Mouse (Mus musculus): Measurements from ENCODE around the gene 4931428F04Rik. TPM values are rescaled to one million over a fixed set of nuclear protein-coding genes. Genes with fewer than 3 reads are reported as not detected.
"Not testable (repeated sequence)": the region's sequence is repeated elsewhere in the genome, so short reads cannot be mapped to it uniquely, and the experiment has no call there.

Gene 4931428F04Rik
- total RNA-seq, 2 experiments from 2014 or later, result 0.18 to 1.1 TPM

- ATAC-seq (ENCODE audit: poor library complexity, severe bottlenecking), result no peak
These were observed 56.3 kb downstream of the 4931428F04Rik start for GRCm38 (mm10) chr8:105233126-105233935.

- ATAC-seq (ENCODE audit: poor library complexity, severe bottlenecking), result not testable (repeated sequence)
These were observed 57.4 kb downstream of the 4931428F04Rik start for GRCm38 (mm10) chr8:105232321-105232693.

DNA sequence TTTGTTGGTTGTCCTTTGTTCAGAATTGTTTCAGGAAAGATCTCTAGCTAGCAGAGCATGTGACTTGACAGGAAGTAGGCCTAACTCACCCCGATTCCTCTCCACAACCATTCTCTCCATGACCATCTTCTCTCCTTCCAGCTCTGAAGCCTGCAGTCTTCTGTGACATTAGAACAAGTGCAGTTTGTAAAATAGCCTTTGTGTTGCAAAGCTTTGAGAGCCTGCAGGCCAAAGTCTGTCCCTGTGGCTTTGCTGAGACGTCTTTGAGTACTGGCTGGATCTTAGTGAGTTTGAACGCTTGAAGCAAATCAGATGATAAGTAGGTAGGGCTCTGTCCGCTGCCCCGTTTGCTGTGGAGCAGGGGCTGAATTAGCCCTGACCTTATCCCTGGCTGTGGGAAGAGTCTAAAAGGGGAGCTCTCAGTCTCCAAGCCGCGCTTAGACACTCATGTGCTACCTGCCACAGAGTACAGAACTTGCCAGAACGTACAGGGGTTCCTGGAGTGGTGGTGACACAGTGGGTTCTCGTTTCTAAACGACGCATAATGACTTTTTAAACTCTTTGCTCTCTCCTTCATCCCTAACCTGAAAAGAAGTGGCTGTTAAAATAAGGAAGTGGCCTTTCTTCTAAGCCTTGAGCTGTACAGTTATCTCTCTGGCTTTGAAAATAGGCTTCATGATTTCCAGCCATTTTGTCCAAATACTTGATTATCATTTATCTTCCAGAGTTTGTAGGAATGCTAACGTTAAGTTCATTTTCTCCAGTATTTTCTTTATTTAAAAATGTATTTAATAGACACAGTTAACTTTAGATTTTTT, 58.0 kb downstream of the 4931428F04Rik start:
- no peak for ATAC-seq (ENCODE audit: poor library complexity, severe bottlenecking)

Other genes with a start within 250 kb of the 4931428F04Rik start
- not detected in 2 replicates for gene Ces3a, start 241.3 kb downstream of the 4931428F04Rik start, total RNA-seq (2015)
- not detected in 2 replicates for gene Ces3a, start 241.3 kb downstream of the 4931428F04Rik start, total RNA-seq (2017)
- not detected in 2 replicates for gene Ces3b, start 206.1 kb downstream of the 4931428F04Rik start, total RNA-seq (2015)
- not detected in 2 replicates for gene Ces3b, start 206.1 kb downstream of the 4931428F04Rik start, total RNA-seq (2017)
- not detected in 2 replicates for gene Ces4a, start 158.1 kb downstream of the 4931428F04Rik start, total RNA-seq (2015)
- not detected in 2 replicates for gene Ces4a, start 158.1 kb downstream of the 4931428F04Rik start, total RNA-seq (2017)
- 178 and 200 TPM in 2 replicates for gene Cbfb, start 119.2 kb downstream of the 4931428F04Rik start, total RNA-seq (2015)
- 204 and 207 TPM in 2 replicates for gene Cbfb, start 119.2 kb downstream of the 4931428F04Rik start, total RNA-seq (2017)
- 26.7 and 27.4 TPM in 2 replicates for gene D230025D16Rik, start 64.7 kb downstream of the 4931428F04Rik start, total RNA-seq (2015)
- 22.5 and 27.8 TPM in 2 replicates for gene D230025D16Rik, start 64.7 kb downstream of the 4931428F04Rik start, total RNA-seq (2017)
- 0.31 TPM in 1 of 2 replicates, not detected in the other for gene B3gnt9, start 34.7 kb downstream of the 4931428F04Rik start, total RNA-seq (2015)
- 0.15 TPM in 1 of 2 replicates, not detected in the other for gene B3gnt9, start 34.7 kb downstream of the 4931428F04Rik start, total RNA-seq (2017)
- 10.6 and 11.1 TPM in 2 replicates for gene Tradd, start 25.3 kb downstream of the 4931428F04Rik start, total RNA-seq (2015)
- gene Tradd, start 25.3 kb downstream of the 4931428F04Rik start, total RNA-seq (2017), result 13.3 and 13.5 TPM in 2 replicates
- gene Fbxl8, start 25.2 kb downstream of the 4931428F04Rik start, total RNA-seq (2015), result 4.1 and 6.3 TPM in 2 replicates
- 3.3 and 3.6 TPM in 2 replicates for gene Fbxl8, start 25.2 kb downstream of the 4931428F04Rik start, total RNA-seq (2017)
- gene Hsf4, start 20.1 kb downstream of the 4931428F04Rik start, total RNA-seq (2015), result 0.22 TPM in 1 of 2 replicates, not detected in the other
- not detected in 2 replicates for gene Hsf4, start 20.1 kb downstream of the 4931428F04Rik start, total RNA-seq (2017)
- gene Nol3, start 13.7 kb downstream of the 4931428F04Rik start, total RNA-seq (2015), result not detected in 2 replicates
- gene Nol3, start 13.7 kb downstream of the 4931428F04Rik start, total RNA-seq (2017), result 0.07 TPM in 1 of 2 replicates, not detected in the other
- 0.09 and 0.25 TPM in 2 replicates for gene Exoc3l, start 6.2 kb upstream of the 4931428F04Rik start, total RNA-seq (2015)
- gene Exoc3l, start 6.2 kb upstream of the 4931428F04Rik start, total RNA-seq (2017), result 0.26 TPM in 1 of 2 replicates, not detected in the other
- 75.8 and 76.8 TPM in 2 replicates for gene E2f4, start 7.8 kb upstream of the 4931428F04Rik start, total RNA-seq (2015)
- gene E2f4, start 7.8 kb upstream of the 4931428F04Rik start, total RNA-seq (2017), result 26.9 and 33.7 TPM in 2 replicates
- gene Elmo3, start 15.7 kb upstream of the 4931428F04Rik start, total RNA-seq (2015), result 0.46 and 0.58 TPM in 2 replicates
- 0.20 and 0.51 TPM in 2 replicates for gene Elmo3, start 15.7 kb upstream of the 4931428F04Rik start, total RNA-seq (2017)
- gene Lrrc29, start 36.4 kb upstream of the 4931428F04Rik start, total RNA-seq (2015), result 0.89 and 1.8 TPM in 2 replicates
- gene Lrrc29, start 36.4 kb upstream of the 4931428F04Rik start, total RNA-seq (2017), result 1.7 and 3.1 TPM in 2 replicates
- 65.7 and 72.3 TPM in 2 replicates for gene Tmem208, start 36.5 kb upstream of the 4931428F04Rik start, total RNA-seq (2015)
- gene Tmem208, start 36.5 kb upstream of the 4931428F04Rik start, total RNA-seq (2017), result 33.0 and 40.9 TPM in 2 replicates
- gene Fhod1, start 58.1 kb upstream of the 4931428F04Rik start, total RNA-seq (2015), result 10.9 and 12.6 TPM in 2 replicates
- gene Fhod1, start 58.1 kb upstream of the 4931428F04Rik start, total RNA-seq (2017), result 5.1 and 7.2 TPM in 2 replicates
- gene Slc9a5, start 59.0 kb upstream of the 4931428F04Rik start, total RNA-seq (2015), result 0.56 and 0.87 TPM in 2 replicates
- gene Slc9a5, start 59.0 kb upstream of the 4931428F04Rik start, total RNA-seq (2017), result 0.73 and 0.77 TPM in 2 replicates
- gene Plekhg4, start 83.4 kb upstream of the 4931428F04Rik start, total RNA-seq (2015), result 0.22 TPM in 1 of 2 replicates, not detected in the other
- 0.11 and 0.16 TPM in 2 replicates for gene Plekhg4, start 83.4 kb upstream of the 4931428F04Rik start, total RNA-seq (2017)
- gene Kctd19, start 123.6 kb upstream of the 4931428F04Rik start, total RNA-seq (2015), result not detected in 2 replicates
- gene Kctd19, start 123.6 kb upstream of the 4931428F04Rik start, total RNA-seq (2017), result not detected in 2 replicates
- 0.07 TPM in 1 of 2 replicates, not detected in the other for gene Lrrc36, start 123.7 kb upstream of the 4931428F04Rik start, total RNA-seq (2015)
- not detected in 2 replicates for gene Lrrc36, start 123.7 kb upstream of the 4931428F04Rik start, total RNA-seq (2017)
- gene Tppp3, start 181.7 kb upstream of the 4931428F04Rik start, total RNA-seq (2015), result 2.5 and 2.9 TPM in 2 replicates
- gene Tppp3, start 181.7 kb upstream of the 4931428F04Rik start, total RNA-seq (2017), result 6.5 and 13.4 TPM in 2 replicates
- gene Zdhhc1, start 207.0 kb upstream of the 4931428F04Rik start, total RNA-seq (2015), result 0.52 and 1.2 TPM in 2 replicates
- gene Zdhhc1, start 207.0 kb upstream of the 4931428F04Rik start, total RNA-seq (2017), result 0.20 and 0.92 TPM in 2 replicates
- gene Hsd11b2, start 228.9 kb upstream of the 4931428F04Rik start, total RNA-seq (2015), result not detected in 2 replicates
- not detected in 2 replicates for gene Hsd11b2, start 228.9 kb upstream of the 4931428F04Rik start, total RNA-seq (2017)